Mouse (Mus musculus): ENCODE measurements at regions not wholly inside any gene's neighbourhood (a gene's known extent, or its start where the extent isn't known, plus 50 kb on each side); places are given as distances from the start of the nearest gene placed in this dataset.
"Not testable (repeated sequence)": the region's sequence is repeated elsewhere in the genome, so short reads cannot be mapped to it uniquely, and the experiment has no call there.

- no peaks in the 10 kb centered on the region for H3K4me1 ChIP-seq (replicated peaks; ENCODE audit: control insufficient read depth, insufficient read depth, low read length)
- WGBS: 88% methylated on average over 2 of the region's 2 CpGs
- H3K9me3 ChIP-seq (ENCODE audit: control insufficient read depth, low read length): no peaks in the 10 kb centered on the region
- no peak overlapping the region for H3K27ac ChIP-seq (ENCODE audit: low read depth, low read length)
- H3K36me3 ChIP-seq (ENCODE audit: control insufficient read depth, insufficient read depth, low read length): no peaks in the 10 kb centered on the region
- H3K4me2 ChIP-seq (ENCODE audit: low read depth, low read length, severe bottlenecking): no peak overlapping the region
- H3K27me3 ChIP-seq (ENCODE audit: control insufficient read depth, insufficient read depth, low read length): no peaks in the 10 kb centered on the region
- H3K9ac ChIP-seq (ENCODE audit: low read length): no peak overlapping the region
- H3K4me3 ChIP-seq (ENCODE audit: low read depth, low read length): no peak overlapping the region
- DNase-seq (ENCODE audit: low spot score) (no peak), ATAC-seq (replicated peaks; ENCODE audit: low FRiP score) (no peak)
Observed at GRCm38 (mm10) chr10:111642683-111643082, 136.6 kb downstream of the Phlda1 start.

DNA sequence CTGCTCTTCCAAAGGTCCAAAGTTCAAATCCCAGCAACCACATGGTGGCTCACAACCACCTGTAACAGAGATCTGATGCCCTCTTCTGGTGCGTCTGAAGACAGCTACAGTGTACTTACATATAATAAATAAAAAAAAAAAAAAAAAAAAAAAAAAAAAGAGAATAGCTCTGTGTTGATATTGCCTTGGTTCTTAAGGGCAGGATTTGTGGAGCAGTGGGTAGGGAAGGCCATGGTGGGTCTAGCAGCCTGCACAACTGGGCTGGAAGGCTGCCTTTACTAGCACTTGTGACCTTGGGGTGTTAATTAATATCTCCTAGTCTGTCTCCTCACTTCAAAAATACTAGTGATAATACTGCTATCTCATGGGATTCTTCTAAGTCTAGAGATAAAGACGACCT is 147.7 kb downstream of the Phlda1 start:
- not testable (repeated sequence) for H3K27me3 ChIP-seq (ENCODE audit: control insufficient read depth, insufficient read depth, low read length)

GRCm38 (mm10) chr10:111654364-111655226 is 148.5 kb downstream of the Phlda1 start:
- Histone ChIP-seq H3K4me3 (ENCODE audit: low read depth, low read length) (no peak overlapping the region), H3K9ac (ENCODE audit: low read length) (no peak overlapping the region), H3K27me3 (ENCODE audit: control insufficient read depth, insufficient read depth, low read length) (no peaks in the 10 kb centered on the region), H3K36me3 (ENCODE audit: control insufficient read depth, insufficient read depth, low read length) (no peaks in the 10 kb centered on the region), H3K4me2 (ENCODE audit: low read depth, low read length, severe bottlenecking) (no peak overlapping the region), H3K4me1 (replicated peaks; ENCODE audit: control insufficient read depth, insufficient read depth, low read length) (no peaks in the 10 kb centered on the region), H3K27ac (ENCODE audit: low read depth, low read length) (no peak overlapping the region), H3K9me3 (ENCODE audit: control insufficient read depth, low read length) (no peaks in the 10 kb centered on the region)
- no peak for ATAC-seq (replicated peaks; ENCODE audit: low FRiP score)
- 66% methylated on average over 22 of the region's 22 CpGs for WGBS
- DNase-seq (ENCODE audit: low spot score): no peak

More for the DNA sequence above, 147.7 kb downstream of the Phlda1 start:
- H3K36me3 ChIP-seq (ENCODE audit: control insufficient read depth, insufficient read depth, low read length); ATAC-seq (replicated peaks; ENCODE audit: low FRiP score); H3K27ac ChIP-seq (ENCODE audit: low read depth, low read length); H3K4me3 ChIP-seq (ENCODE audit: low read depth, low read length); H3K9me3 ChIP-seq (ENCODE audit: control insufficient read depth, low read length); H3K4me2 ChIP-seq (ENCODE audit: low read depth, low read length, severe bottlenecking); DNase-seq (ENCODE audit: low spot score); H3K4me1 ChIP-seq (replicated peaks; ENCODE audit: control insufficient read depth, insufficient read depth, low read length); H3K9ac ChIP-seq (ENCODE audit: low read length): not testable (repeated sequence)
- WGBS: 74% methylated on average over 1 of the region's 2 CpGs

DNA sequence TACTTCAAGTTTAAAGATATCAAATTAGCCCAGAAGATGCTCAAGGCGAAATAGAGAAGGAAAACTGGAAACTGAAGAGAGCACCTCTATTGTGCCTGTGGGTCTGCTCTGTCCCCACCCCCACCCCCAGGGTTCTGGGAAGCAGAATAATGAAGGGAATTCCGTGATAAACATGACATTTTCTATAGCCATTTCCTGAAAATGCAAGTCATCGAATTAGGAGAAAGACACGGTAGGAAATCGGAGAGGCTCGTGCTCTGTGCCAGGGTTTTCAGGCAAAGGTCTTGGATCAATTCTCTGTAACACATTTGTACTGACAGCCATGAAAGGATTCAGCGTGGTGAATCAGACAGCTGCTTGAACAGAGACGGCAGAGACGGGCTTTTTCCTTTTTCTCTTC is 152.7 kb downstream of the Phlda1 start:
- ATAC-seq (replicated peaks; ENCODE audit: low FRiP score): no peak
- no peak overlapping the region for H3K27ac ChIP-seq (ENCODE audit: low read depth, low read length)
- H3K4me2 ChIP-seq (ENCODE audit: low read depth, low read length, severe bottlenecking): no peak overlapping the region
- WGBS: 41% methylated on average over 9 of the region's 9 CpGs
- H3K9me3 ChIP-seq (ENCODE audit: control insufficient read depth, low read length): no peaks in the 10 kb centered on the region
- DNase-seq (ENCODE audit: low spot score): no peak
- H3K4me3 ChIP-seq (ENCODE audit: low read depth, low read length): no peak overlapping the region
- H3K9ac ChIP-seq (ENCODE audit: low read length): no peak overlapping the region
- no peaks in the 10 kb centered on the region for H3K4me1 ChIP-seq (replicated peaks; ENCODE audit: control insufficient read depth, insufficient read depth, low read length)
- no peaks in the 10 kb centered on the region for H3K36me3 ChIP-seq (ENCODE audit: control insufficient read depth, insufficient read depth, low read length)
- H3K27me3 ChIP-seq (ENCODE audit: control insufficient read depth, insufficient read depth, low read length): no peaks in the 10 kb centered on the region

DNA sequence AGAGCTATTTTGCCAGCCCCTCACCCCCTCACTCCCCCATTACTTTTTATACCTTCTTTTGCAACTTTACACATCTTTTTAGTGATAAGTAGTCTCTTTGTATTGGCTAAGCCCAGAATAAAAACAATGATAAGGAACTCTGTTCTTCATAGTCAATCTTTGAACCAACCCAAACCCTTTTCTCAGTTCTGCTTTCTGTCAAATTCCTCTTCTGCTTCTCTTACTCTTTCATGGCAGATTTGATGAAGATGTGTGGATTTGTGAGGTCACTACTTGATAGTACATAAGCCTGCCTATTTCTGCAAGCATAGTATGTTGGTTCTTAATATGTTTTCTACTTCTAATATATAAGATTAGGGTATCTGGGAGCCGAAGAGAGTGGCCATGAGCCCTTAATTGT is 156.6 kb downstream of the Phlda1 start:
- H3K27me3 ChIP-seq (ENCODE audit: control insufficient read depth, insufficient read depth, low read length): no peaks in the 10 kb centered on the region
- H3K9ac ChIP-seq (ENCODE audit: low read length): no peak overlapping the region
- ATAC-seq (replicated peaks; ENCODE audit: low FRiP score) (no peak), DNase-seq (ENCODE audit: low spot score) (no peak)
- H3K9me3 ChIP-seq (ENCODE audit: control insufficient read depth, low read length): no peaks in the 10 kb centered on the region
- H3K4me1 ChIP-seq (replicated peaks; ENCODE audit: control insufficient read depth, insufficient read depth, low read length): no peaks in the 10 kb centered on the region
- H3K4me2 ChIP-seq (ENCODE audit: low read depth, low read length, severe bottlenecking): no peak overlapping the region
- no peak overlapping the region for H3K27ac ChIP-seq (ENCODE audit: low read depth, low read length)
- 82% methylated on average over 1 of the region's 1 CpGs for WGBS
- H3K4me3 ChIP-seq (ENCODE audit: low read depth, low read length): no peak overlapping the region
- no peaks in the 10 kb centered on the region for H3K36me3 ChIP-seq (ENCODE audit: control insufficient read depth, insufficient read depth, low read length)

DNA sequence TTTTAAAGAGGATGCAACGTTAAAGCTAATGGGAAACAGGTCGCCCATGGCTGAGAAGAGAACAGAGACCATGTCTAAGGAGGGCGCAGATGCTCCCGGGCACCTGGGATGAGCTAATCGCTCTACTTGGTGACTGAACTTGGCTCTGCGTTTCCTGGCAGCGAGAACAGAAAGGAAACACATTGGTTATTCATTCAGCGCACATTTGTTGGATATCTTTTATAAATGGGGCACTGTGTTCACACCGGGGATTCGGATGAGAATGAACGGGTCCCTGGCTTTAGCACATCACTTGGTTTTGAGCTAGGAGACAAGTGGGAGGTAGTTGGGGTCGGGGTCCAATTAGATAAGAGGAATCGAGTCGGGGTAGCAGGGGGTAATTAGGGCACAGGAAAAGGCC is 159.7 kb downstream of the Phlda1 start:
- H3K27ac ChIP-seq (ENCODE audit: low read depth, low read length): no peak overlapping the region
- no peak overlapping the region for H3K4me3 ChIP-seq (ENCODE audit: low read depth, low read length)
- no peaks in the 10 kb centered on the region for H3K36me3 ChIP-seq (ENCODE audit: control insufficient read depth, insufficient read depth, low read length)
- DNase-seq (ENCODE audit: low spot score) (peak; percentile 48), ATAC-seq (replicated peaks; ENCODE audit: low FRiP score) (no peak)
- 80% methylated on average over 14 of the region's 14 CpGs for WGBS
- H3K9ac ChIP-seq (ENCODE audit: low read length): no peak overlapping the region
- no peak overlapping the region for H3K4me2 ChIP-seq (ENCODE audit: low read depth, low read length, severe bottlenecking)
- no peaks in the 10 kb centered on the region for H3K4me1 ChIP-seq (replicated peaks; ENCODE audit: control insufficient read depth, insufficient read depth, low read length)
- no peaks in the 10 kb centered on the region for H3K9me3 ChIP-seq (ENCODE audit: control insufficient read depth, low read length)
- no peaks in the 10 kb centered on the region for H3K27me3 ChIP-seq (ENCODE audit: control insufficient read depth, insufficient read depth, low read length)

- ATAC-seq (replicated peaks; ENCODE audit: low FRiP score) (no peak), DNase-seq (ENCODE audit: low spot score) (peak; percentile 18)
- Histone ChIP-seq H3K27ac (ENCODE audit: low read depth, low read length) (no peak overlapping the region), H3K9me3 (ENCODE audit: control insufficient read depth, low read length) (no peaks in the 10 kb centered on the region), H3K4me3 (ENCODE audit: low read depth, low read length) (no peak overlapping the region), H3K27me3 (ENCODE audit: control insufficient read depth, insufficient read depth, low read length) (no peaks in the 10 kb centered on the region), H3K4me1 (replicated peaks; ENCODE audit: control insufficient read depth, insufficient read depth, low read length) (no peaks in the 10 kb centered on the region), H3K36me3 (ENCODE audit: control insufficient read depth, insufficient read depth, low read length) (no peaks in the 10 kb centered on the region), H3K4me2 (ENCODE audit: low read depth, low read length, severe bottlenecking) (no peak overlapping the region), H3K9ac (ENCODE audit: low read length) (no peak overlapping the region)
- WGBS: 92% methylated on average over 13 of the region's 13 CpGs
Observed at GRCm38 (mm10) chr10:111666963-111667362, 160.9 kb downstream of the Phlda1 start.

GRCm38 (mm10) chr10:111668639-111669038 is 162.6 kb downstream of the Phlda1 start:
- no peaks in the 10 kb centered on the region for H3K36me3 ChIP-seq (ENCODE audit: control insufficient read depth, insufficient read depth, low read length)
- H3K27ac ChIP-seq (ENCODE audit: low read depth, low read length): no peak overlapping the region
- DNase-seq (ENCODE audit: low spot score) (no peak), ATAC-seq (replicated peaks; ENCODE audit: low FRiP score) (no peak)
- no peaks in the 10 kb centered on the region for H3K9me3 ChIP-seq (ENCODE audit: control insufficient read depth, low read length)
- H3K4me2 ChIP-seq (ENCODE audit: low read depth, low read length, severe bottlenecking): no peak overlapping the region
- H3K9ac ChIP-seq (ENCODE audit: low read length): no peak overlapping the region
- no peak overlapping the region for H3K4me3 ChIP-seq (ENCODE audit: low read depth, low read length)
- H3K27me3 ChIP-seq (ENCODE audit: control insufficient read depth, insufficient read depth, low read length): no peaks in the 10 kb centered on the region
- 86% methylated on average over 1 of the region's 1 CpGs for WGBS
- H3K4me1 ChIP-seq (replicated peaks; ENCODE audit: control insufficient read depth, insufficient read depth, low read length): no peaks in the 10 kb centered on the region

- Histone ChIP-seq H3K27ac (ENCODE audit: low read depth, low read length) (no peak overlapping the region), H3K4me2 (ENCODE audit: low read depth, low read length, severe bottlenecking) (no peak overlapping the region), H3K4me1 (replicated peaks; ENCODE audit: control insufficient read depth, insufficient read depth, low read length) (no peaks in the 10 kb centered on the region), H3K9ac (ENCODE audit: low read length) (no peak overlapping the region), H3K27me3 (ENCODE audit: control insufficient read depth, insufficient read depth, low read length) (no peaks in the 10 kb centered on the region), H3K4me3 (ENCODE audit: low read depth, low read length) (no peak overlapping the region), H3K9me3 (ENCODE audit: control insufficient read depth, low read length) (no peaks in the 10 kb centered on the region), H3K36me3 (ENCODE audit: control insufficient read depth, insufficient read depth, low read length) (no peaks in the 10 kb centered on the region)
- peak; percentile 53 for DNase-seq (ENCODE audit: low spot score)
- ATAC-seq (replicated peaks; ENCODE audit: low FRiP score): peak; percentile 62; the same call in 1 of the 2 replicates
- WGBS: 71% methylated on average over 6 of the region's 6 CpGs
Observed at GRCm38 (mm10) chr10:111669658-111670057, 163.6 kb downstream of the Phlda1 start.
